Mouse (Mus musculus) layer of hippocampus, postnatal 36 days (tissue): Measurements from ENCODE around the gene Tdgf1. TPM values are rescaled to one million over a fixed set of nuclear protein-coding genes. Genes with fewer than 3 reads are reported as not detected.

Experiments
- DNase-seq, 2 experiments: peaks; one replicate each; pipeline ENCODE4 v3.0.0; 2022
- microRNA-seq, 2 experiments: library from miRNA; unstranded; fragments of <30 nt; microRNA quantifications; one replicate each; pipeline ENCODE4 v1.2.0; 2021
- total RNA-seq, 2 experiments: library from RNA; stranded (reverse); gene quantifications; 2 replicates each; pipeline ENCODE4 v1.2.3; 2021

Tdgf1 gene
- total RNA-seq, 2 experiments from 2014 or later = 0.22 to 0.33 TPM

- no peak for DNase-seq
These were observed 31.2 kb downstream of the Tdgf1 start for GRCm38 (mm10) chr9:110914631-110915236.

- DNase-seq = no peak
These were observed 36.5 kb downstream of the Tdgf1 start for GRCm38 (mm10) chr9:110909371-110909967.

- DNase-seq = no peak
These were observed 37.3 kb downstream of the Tdgf1 start for GRCm38 (mm10) chr9:110908631-110909016.

- DNase-seq = no peak
These were observed 37.9 kb downstream of the Tdgf1 start for GRCm38 (mm10) chr9:110907838-110908630.

GRCm38 (mm10) chr9:110907201-110907837 is 38.6 kb downstream of the Tdgf1 start:
- DNase-seq = no peak

GRCm38 (mm10) chr9:110902271-110902670 is 43.7 kb downstream of the Tdgf1 start:
- DNase-seq = no peak

- no peak for DNase-seq
These were observed 44.8 kb downstream of the Tdgf1 start for GRCm38 (mm10) chr9:110901204-110901603.

- no peak for DNase-seq
These were observed 46.4 kb downstream of the Tdgf1 start for GRCm38 (mm10) chr9:110899451-110900008.

GRCm38 (mm10) chr9:110896595-110896994 is 49.4 kb downstream of the Tdgf1 start:
- no peak for DNase-seq

GRCm38 (mm10) chr9:110895994-110896393 is 50.0 kb downstream of the Tdgf1 start:
- no peak for DNase-seq

GRCm38 (mm10) chr9:110895507-110895906 is 50.5 kb downstream of the Tdgf1 start:
- no peak for DNase-seq

GRCm38 (mm10) chr9:110893429-110893828 is 52.5 kb downstream of the Tdgf1 start:
- DNase-seq = no peak

- DNase-seq = no peak
These were observed 53.4 kb downstream of the Tdgf1 start for GRCm38 (mm10) chr9:110892552-110892951.

- no peak for DNase-seq
These were observed 54.7 kb downstream of the Tdgf1 start for GRCm38 (mm10) chr9:110891077-110891828.

GRCm38 (mm10) chr9:110890026-110890783 is 55.8 kb downstream of the Tdgf1 start:
- no peak for DNase-seq

Small RNAs within 50 kb of the gene (microRNA-seq; reads per million reads assigned to microRNA genes)
- gene Gm24269 = 0 reads per million in 2 experiments

Other genes with a start within 250 kb of the Tdgf1 start
- not detected for gene Myl3, start 204.3 kb downstream of the Tdgf1 start, total RNA-seq
- gene Pth1r, start 199.0 kb downstream of the Tdgf1 start, total RNA-seq = 1 to 10 TPM; 4.3 to 4.8 TPM
- gene Prss42, start 148.0 kb downstream of the Tdgf1 start, total RNA-seq = not detected
- not detected for gene Prss44, start 132.2 kb downstream of the Tdgf1 start, total RNA-seq
- not detected for gene Prss43, start 119.5 kb downstream of the Tdgf1 start, total RNA-seq
- under 1 TPM in 1 of 2 experiments, not detected in 1; 0.63 TPM for gene Prss45, start 111.6 kb downstream of the Tdgf1 start, total RNA-seq
- gene Prss46, start 101.7 kb downstream of the Tdgf1 start, total RNA-seq = not detected
- gene Prss50, start 88.2 kb downstream of the Tdgf1 start, total RNA-seq = under 1 TPM; 0.40 to 0.78 TPM
- gene Als2cl, start 66.3 kb downstream of the Tdgf1 start, total RNA-seq = 10 to 100 TPM in 1 of 2 experiments, 1 to 10 TPM in 1; 6.0 to 10.1 TPM
- 1 to 10 TPM; 1.2 to 1.8 TPM for gene Tmie, start 66.0 kb downstream of the Tdgf1 start, total RNA-seq
- not detected for gene Fam240a, start 29.3 kb downstream of the Tdgf1 start, total RNA-seq
- gene Lrrc2, start 5.4 kb upstream of the Tdgf1 start, total RNA-seq = 1 to 10 TPM; 1.3 to 1.5 TPM
- gene Rtp3, start 44.4 kb upstream of the Tdgf1 start, total RNA-seq = under 1 TPM; 0.18 to 0.32 TPM
- under 1 TPM; 0.30 to 0.63 TPM for gene Ltf, start 73.1 kb upstream of the Tdgf1 start, total RNA-seq
- gene Ccrl2, start 111.4 kb upstream of the Tdgf1 start, total RNA-seq = under 1 TPM; 0.86 to 0.90 TPM
- 10 to 100 TPM; 35.0 to 39.0 TPM for gene Lrrfip2, start 171.4 kb upstream of the Tdgf1 start, total RNA-seq